Mouse (Mus musculus) layer of hippocampus, adult 2 months (tissue): ENCODE measurements around the gene Irgm1. TPM values are rescaled to one million over a fixed set of nuclear protein-coding genes. Genes with fewer than 3 reads are reported as not detected.
A peak's percentile ranks its signal among the peaks of the same experiment; 100 is the strongest.

Source experiments
- DNase-seq, 2 experiments: peaks; one replicate each; pipeline ENCODE4 v3.0.0; 2022; ENCODE audit warnings: low spot score in 2 of 2
- H3K27ac ChIP-seq: fragments of 200-600 bp; 2 replicates; pipeline ENCODE4 v1.8.1; 2022
- H3K4me3 ChIP-seq: fragments of 200-600 bp; 2 replicates; pipeline ENCODE4 v1.8.1; 2022; ENCODE audit warnings: mild to moderate bottlenecking
- CTCF ChIP-seq: fragments of 200-600 bp; conservative IDR thresholded peaks from 2 replicates; pipeline ENCODE4 v1.8.1; 2022; ENCODE audit warnings: antibody characterized with exemption, mild to moderate bottlenecking, moderate library complexity
- total RNA-seq, 2 experiments: library from RNA; stranded (reverse); gene quantifications; 2 replicates each; pipeline ENCODE4 v1.2.3; 2021

Gene Irgm1
- total RNA-seq, 2 experiments from 2014 or later, result 3.6 to 4.3 TPM

DNA sequence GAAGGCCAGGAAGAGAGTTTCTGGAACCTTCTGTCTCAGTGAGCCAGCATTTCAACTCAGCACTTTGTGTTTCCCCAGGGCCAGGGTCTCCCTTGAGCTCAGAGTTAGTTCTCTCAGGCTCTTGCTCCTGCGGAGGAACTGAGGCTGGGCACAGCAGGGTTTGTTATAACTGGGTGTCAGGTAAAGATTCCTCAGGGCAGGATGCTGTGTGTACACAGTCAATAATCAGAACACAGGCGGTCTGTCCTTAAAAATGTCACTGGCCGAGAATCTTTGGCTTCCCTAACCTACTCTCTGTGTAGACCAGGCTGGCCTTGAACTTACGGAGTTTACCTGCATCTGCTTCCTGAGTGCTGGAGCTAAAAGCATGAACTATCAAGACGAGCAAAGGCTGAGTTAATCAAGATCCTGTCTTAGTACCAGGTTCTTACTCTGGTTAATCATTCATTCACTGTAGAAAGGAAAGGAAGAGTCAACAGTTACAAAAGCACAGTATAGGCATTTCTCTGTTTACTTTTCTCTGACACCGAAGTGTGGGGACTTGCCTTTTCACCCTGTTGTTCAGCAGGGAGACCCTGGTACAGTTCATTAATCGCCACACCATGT, 1.3 kb upstream of the Irgm1 start:
- Histone ChIP-seq H3K4me3 (peak overlapping the region; percentile 65; the same call in 1 of the 2 replicates), H3K27ac (peak overlapping the region; percentile 86)
- no peak for TF ChIP-seq CTCF
- no peak for DNase-seq

DNA sequence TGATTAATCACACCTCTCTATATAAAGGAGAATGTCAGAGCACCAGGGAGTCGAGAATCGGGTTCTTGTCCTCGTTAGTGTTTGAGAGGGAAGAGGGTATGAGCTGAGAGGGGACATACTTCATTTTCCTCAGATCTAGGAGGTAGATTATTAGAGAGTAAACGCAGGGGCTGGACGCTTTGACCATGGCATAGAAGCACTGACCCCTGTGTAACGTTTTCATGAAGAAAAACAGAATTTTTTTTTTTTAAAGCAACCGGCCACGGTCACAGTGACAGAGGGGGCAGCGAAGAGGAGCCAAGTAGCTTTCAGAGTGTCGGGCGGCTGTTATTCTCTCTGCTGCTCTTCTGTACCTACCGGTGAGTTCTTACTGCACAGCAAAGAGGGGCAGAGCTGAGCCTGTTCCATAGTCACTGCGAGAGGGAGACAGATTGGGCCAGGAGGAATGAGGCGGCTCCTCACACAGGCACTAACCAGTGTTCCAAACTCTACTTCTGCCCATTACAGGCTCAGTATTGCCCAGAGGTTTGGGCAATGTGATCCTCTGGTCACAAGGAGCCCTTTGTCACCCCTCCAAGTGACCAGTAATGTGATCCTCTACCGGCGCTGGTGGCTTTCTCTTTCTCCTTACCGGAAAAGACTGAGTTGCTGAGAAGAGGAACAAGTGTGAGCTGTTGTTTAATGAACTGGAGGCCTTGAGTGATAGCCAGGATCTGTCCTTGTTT, 496 bp upstream of the Irgm1 start:
- Histone ChIP-seq H3K4me3 (peak overlapping the region; percentile 65), H3K27ac (peak overlapping the region; percentile 86)
- TF ChIP-seq CTCF, result no peak
- peak in 1 of 2 experiments; percentile 33 for DNase-seq

DNA sequence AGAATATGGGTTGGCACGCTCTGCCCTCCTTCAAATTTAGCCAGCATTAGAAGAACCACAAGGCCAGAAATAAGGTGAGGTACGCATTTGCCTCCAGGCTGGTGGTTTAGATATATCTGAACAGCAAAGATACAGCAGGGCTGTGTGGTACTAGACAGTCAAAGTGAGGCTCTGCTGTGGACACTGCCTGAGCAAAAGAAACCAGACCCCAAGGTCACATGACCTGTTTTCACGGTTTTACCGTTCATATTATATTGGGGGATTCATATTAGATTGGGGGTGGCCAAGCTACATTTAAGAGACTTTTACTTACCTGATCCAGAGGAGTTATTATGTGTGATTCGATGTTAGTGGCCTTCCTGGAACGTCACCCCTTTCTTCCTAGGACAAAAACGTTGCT, 702 bp downstream of the Irgm1 start:
- Histone ChIP-seq H3K4me3 (peak overlapping the region; percentile 65), H3K27ac (peak overlapping the region; percentile 86)
- TF ChIP-seq CTCF, result no peak
- DNase-seq, result no peak

- H3K4me3 ChIP-seq, result peak overlapping the region; percentile 65
- no peak overlapping the region for H3K27ac ChIP-seq
- TF ChIP-seq CTCF, result no peak
- no peak for DNase-seq
Measured at GRCm38 (mm10) chr11:48869380-48870110, 1.9 kb downstream of the Irgm1 start.

DNA sequence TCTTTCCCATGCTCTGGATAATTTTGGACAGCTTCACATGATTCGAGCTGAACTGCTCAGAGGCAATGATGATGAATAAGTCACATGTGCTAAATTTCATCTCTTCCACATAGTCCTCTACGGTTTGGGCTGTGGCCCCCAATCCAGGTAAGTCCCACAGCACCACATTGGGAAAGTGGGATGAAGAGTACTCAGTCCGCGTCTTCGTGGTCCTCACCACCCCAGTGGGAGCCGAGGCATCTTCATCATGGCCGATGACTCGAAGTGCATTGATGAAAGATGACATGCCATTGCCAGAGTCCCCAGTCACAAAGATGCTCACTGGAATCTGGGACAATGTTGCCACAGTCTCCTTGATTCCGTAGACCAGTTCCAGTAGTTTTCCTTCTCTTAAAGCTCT, 5.0 kb downstream of the Irgm1 start:
- H3K27ac ChIP-seq, result no peak overlapping the region
- no peak overlapping the region for H3K4me3 ChIP-seq
- DNase-seq, result no peak
- TF ChIP-seq CTCF, result no peak

DNA sequence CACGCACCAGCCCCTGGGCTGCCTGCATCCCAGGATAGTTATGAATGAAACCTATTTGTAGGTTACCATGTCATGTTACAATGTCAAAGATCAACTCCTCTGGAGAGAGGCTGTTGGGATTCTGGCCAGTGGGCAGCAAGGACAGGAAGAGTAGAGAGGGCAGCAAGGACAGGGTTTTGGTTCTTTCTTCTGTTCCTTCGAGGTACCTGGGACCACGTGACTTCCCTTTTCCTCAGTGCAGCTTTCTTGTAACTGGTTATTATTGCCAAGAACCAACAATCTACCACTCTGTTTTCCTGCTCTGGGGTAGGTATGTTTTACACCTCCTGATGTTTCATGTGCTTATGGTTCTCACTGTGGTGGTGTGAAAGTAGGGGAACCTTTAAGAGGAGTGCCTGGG, 7.7 kb downstream of the Irgm1 start:
- no peak for TF ChIP-seq CTCF
- Histone ChIP-seq H3K4me3 (no peak overlapping the region), H3K27ac (no peak overlapping the region)
- no peak for DNase-seq

GRCm38 (mm10) chr11:48862784-48863319, 8.6 kb downstream of the Irgm1 start:
- no peak overlapping the region for H3K27ac ChIP-seq
- no peak for DNase-seq
- H3K4me3 ChIP-seq, result no peak overlapping the region
- TF ChIP-seq CTCF, result no peak

DNA sequence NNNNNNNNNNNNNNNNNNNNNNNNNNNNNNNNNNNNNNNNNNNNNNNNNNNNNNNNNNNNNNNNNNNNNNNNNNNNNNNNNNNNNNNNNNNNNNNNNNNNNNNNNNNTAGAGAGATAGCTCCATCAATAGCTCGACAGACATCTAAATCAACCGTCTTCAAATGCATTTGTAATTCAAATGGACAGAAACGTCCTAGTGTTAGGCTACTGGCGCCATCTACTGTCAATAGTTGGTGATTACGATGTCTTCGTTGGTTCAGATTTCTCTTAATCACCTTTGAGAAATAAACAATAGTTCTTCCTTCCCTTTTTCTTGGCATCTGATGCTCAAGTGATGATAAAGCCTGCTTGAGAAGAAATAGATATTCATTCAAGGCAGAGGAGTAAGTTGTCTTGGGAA, 12.5 kb downstream of the Irgm1 start:
- Histone ChIP-seq H3K4me3 (peak overlapping the region; percentile 68), H3K27ac (0 out of 2 replicates have a peak overlapping the region, but pooled peaks have one; percentile 28)
- DNase-seq, result peak; percentile 58 to 68
- peak; percentile 92 for TF ChIP-seq CTCF

DNA sequence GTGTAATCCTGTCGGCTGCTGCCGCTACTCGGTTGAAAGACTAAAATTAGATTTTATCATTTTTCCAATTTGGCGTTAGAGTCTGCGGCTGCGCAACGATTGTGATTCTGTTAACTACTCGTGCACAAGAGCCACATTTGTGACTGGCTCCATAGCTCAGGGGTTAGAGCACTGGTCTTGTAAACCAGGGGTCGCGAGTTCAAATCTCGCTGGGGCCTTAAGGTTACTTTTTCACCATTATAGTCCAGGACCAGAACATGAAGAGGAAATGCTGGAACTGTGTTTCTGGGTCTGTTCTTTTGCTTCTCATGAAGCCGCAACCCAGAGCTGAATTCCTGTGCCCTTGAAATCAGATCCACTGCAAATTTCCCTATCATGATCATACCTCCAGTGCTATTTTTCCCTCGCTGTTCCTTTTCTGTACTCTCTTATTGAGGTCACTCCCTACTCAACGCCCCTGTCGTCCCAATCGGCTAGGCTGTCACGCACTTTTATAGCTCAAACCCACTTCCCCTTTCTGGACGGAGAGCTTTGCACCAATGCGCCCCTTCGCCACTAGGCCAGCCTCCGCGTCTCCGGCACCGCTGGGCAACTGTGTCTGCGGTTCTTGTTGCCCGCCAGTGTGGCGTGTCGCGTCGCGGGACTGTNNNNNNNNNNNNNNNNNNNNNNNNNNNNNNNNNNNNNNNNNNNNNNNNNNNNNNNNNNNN, 17.9 kb downstream of the Irgm1 start:
- Histone ChIP-seq H3K27ac (peak overlapping the region; percentile 80), H3K4me3 (peak overlapping the region; percentile 68)
- peak; percentile 92 for DNase-seq
- peak; percentile 57 for TF ChIP-seq CTCF

DNA sequence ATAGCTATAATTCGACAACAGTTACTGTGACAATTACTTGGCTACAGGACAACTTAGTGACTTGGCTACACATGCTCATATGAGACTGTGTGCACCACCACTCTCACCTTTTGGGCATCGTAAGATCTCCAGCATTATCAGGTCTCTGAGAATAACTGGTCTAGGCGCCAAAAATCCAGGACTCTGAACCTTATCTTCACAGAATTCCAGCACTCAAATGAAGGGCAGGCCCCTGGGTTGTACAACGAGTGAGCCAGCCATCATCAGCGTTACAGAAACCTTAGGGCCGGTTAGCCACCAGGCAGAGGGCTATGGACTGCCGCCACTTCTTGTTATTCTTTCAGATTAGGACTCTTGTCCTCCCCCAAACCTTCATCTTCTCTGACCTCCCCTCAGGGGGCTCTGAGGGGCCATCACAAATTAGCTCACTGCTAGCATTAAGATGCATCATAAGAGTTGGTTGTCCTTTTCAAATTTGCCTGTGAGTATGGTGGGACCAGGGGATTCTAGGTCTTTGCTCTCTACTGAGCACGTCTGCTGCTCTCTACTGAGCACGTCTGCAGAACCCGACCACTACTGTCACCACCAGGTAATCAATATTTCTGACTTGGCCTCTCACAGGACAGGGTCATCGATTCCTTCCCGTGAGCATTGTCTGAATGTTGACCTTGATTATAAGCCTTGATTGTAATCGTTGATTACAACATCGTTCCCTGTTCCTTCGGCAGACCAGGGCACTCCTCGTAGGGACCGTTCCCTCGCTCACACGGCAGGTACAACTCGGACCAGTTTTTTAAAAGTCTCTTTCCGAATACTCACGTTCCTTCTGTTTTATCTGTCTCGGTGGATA, 18.6 kb downstream of the Irgm1 start:
- H3K27ac ChIP-seq, result peak overlapping the region; percentile 80
- no peak for TF ChIP-seq CTCF

GRCm38 (mm10) chr11:48852190-48852589, 19.3 kb downstream of the Irgm1 start:
- Histone ChIP-seq H3K27ac (no peak overlapping the region; the same call in 1 of the 2 replicates), H3K4me3 (no peak overlapping the region)
- no peak for TF ChIP-seq CTCF
- DNase-seq, result no peak

More for the DNA sequence above, 18.6 kb downstream of the Irgm1 start:
- DNase-seq, result no peak
- peak overlapping the region; percentile 68 for H3K4me3 ChIP-seq
